Comparison of ENCODE assay signal across 13 mouse cellular contexts in the genomic region with DNA sequence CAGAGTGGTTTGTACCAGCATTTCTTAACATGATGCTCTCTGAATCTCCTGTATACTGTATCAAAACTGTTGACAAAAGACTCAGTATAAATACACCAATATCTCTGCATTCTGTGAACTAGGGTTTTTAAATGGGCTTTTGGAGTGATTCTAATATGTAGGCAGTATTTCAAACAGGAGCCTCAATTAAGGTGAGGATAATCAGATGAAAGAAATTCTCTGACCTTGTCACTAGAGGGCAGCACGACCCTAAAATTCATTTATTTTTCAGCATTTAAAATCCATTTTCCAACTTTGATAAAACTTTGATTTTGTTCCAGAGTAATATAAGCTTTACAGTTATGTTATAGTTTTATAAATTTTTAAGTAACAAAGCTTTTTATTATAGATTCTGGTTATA.
DNase-seq lines count a peak whose midpoint lies in the region; ATAC-seq and TF ChIP-seq lines count a peak whose summit lies in the region.
"Had no signal": no experiment of that assay in that cellular context is flagged by ENCODE, and none has a peak within 500 bp of the region (broad histone marks: within the 10 kb centered on the region; RNA-seq: fewer than 3 reads in every experiment).

No protein-coding gene starts in this region.

- H3K4me1 ChIP-seq in forebrain, embryonic 14.5 days (ENCODE audit: control insufficient read depth, insufficient read depth, low read length): no peaks in the 10 kb centered on the region
- H3K4me1 ChIP-seq in forebrain, embryonic 10.5 days: no peaks in the 10 kb centered on the region
- H3K4me1 ChIP-seq in liver, embryonic 14.5 days (replicated peaks; ENCODE audit: control insufficient read depth in 2 of 2, insufficient read depth in 2 of 2, low read length in 1 of 2): no peaks in the 10 kb centered on the region
- H3K4me1 ChIP-seq in liver, embryonic 11.5 days (replicated peaks; ENCODE audit: control insufficient read depth, insufficient read depth, low read length): no peaks in the 10 kb centered on the region
- H3K4me1 ChIP-seq in midbrain, embryonic 15.5 days: no peaks in the 10 kb centered on the region
- H3K4me1 ChIP-seq: heart, embryonic 13.5 days; stomach, embryonic 15.5 days had no signal

- no peak overlapping the region for H3K27ac ChIP-seq in forebrain, embryonic 14.5 days (ENCODE audit: low read depth, low read length)
- H3K27ac ChIP-seq in forebrain, embryonic 10.5 days: no peak overlapping the region
- no peak overlapping the region for H3K27ac ChIP-seq in liver, embryonic 14.5 days
- H3K27ac ChIP-seq in liver, embryonic 11.5 days (ENCODE audit: low read depth, low read length): no peak overlapping the region
- no peak overlapping the region for H3K27ac ChIP-seq in midbrain, embryonic 15.5 days
- H3K27ac ChIP-seq: heart, embryonic 13.5 days; stomach, embryonic 15.5 days had no signal

- peak; percentile 20; the same call in 1 of the 2 replicates for TF ChIP-seq CTCF in liver, embryonic 14.5 days (IDR thresholded peaks at IDR 0.05; ENCODE audit: low read depth)

- no peak overlapping the region for H3K4me3 ChIP-seq in forebrain, embryonic 14.5 days (ENCODE audit: low read depth, low read length)
- H3K4me3 ChIP-seq in forebrain, embryonic 10.5 days: no peak overlapping the region
- no peak overlapping the region for H3K4me3 ChIP-seq in liver, embryonic 14.5 days (ENCODE audit: insufficient read depth in 1 of 2, low read depth in 2 of 2, low read length in 2 of 2)
- no peak overlapping the region for H3K4me3 ChIP-seq in liver, embryonic 11.5 days (ENCODE audit: low read depth, low read length)
- H3K4me3 ChIP-seq in midbrain, embryonic 15.5 days: no peak overlapping the region
- H3K4me3 ChIP-seq: heart, embryonic 13.5 days; stomach, embryonic 15.5 days had no signal

- no peaks in the 10 kb centered on the region for H3K36me3 ChIP-seq in forebrain, embryonic 14.5 days (ENCODE audit: control insufficient read depth, insufficient read depth, low read length)
- no peaks in the 10 kb centered on the region for H3K36me3 ChIP-seq in forebrain, embryonic 10.5 days (replicated peaks)
- H3K36me3 ChIP-seq in liver, embryonic 14.5 days (replicated peaks; ENCODE audit: control insufficient read depth, insufficient read depth, low read depth): no peaks in the 10 kb centered on the region
- no peaks in the 10 kb centered on the region for H3K36me3 ChIP-seq in liver, embryonic 11.5 days (ENCODE audit: control insufficient read depth, insufficient read depth, low read length)
- H3K36me3 ChIP-seq in midbrain, embryonic 15.5 days (replicated peaks): no peaks in the 10 kb centered on the region
- H3K36me3 ChIP-seq: G1E; heart, embryonic 13.5 days; stomach, embryonic 15.5 days had no signal

- 0% methylated on average over 1 of the region's 1 CpGs for WGBS in forebrain, embryonic 14.5 days
- WGBS in forebrain, embryonic 10.5 days: 0% methylated on average over 1 of the region's 1 CpGs
- WGBS in liver, embryonic 14.5 days (ENCODE audit: insufficient replicate concordance): 0% methylated on average over 1 of the region's 1 CpGs
- 0% methylated on average over 1 of the region's 1 CpGs for WGBS in liver, embryonic 11.5 days
- 0% methylated on average over 1 of the region's 1 CpGs for WGBS in midbrain, embryonic 15.5 days

- no peaks in the 10 kb centered on the region for H3K27me3 ChIP-seq in forebrain, embryonic 14.5 days (replicated peaks; ENCODE audit: control insufficient read depth, insufficient read depth, low read length)
- H3K27me3 ChIP-seq in forebrain, embryonic 10.5 days (ENCODE audit: poor library complexity, severe bottlenecking): no peaks in the 10 kb centered on the region
- no peaks in the 10 kb centered on the region for H3K27me3 ChIP-seq in liver, embryonic 14.5 days (ENCODE audit: control insufficient read depth, insufficient read depth, low read length)
- H3K27me3 ChIP-seq in liver, embryonic 11.5 days (replicated peaks; ENCODE audit: control insufficient read depth, insufficient read depth, low read length): no peaks in the 10 kb centered on the region
- H3K27me3 ChIP-seq in midbrain, embryonic 15.5 days (replicated peaks): no peaks in the 10 kb centered on the region
- H3K27me3 ChIP-seq: heart, embryonic 13.5 days; stomach, embryonic 15.5 days had no signal

- TF ChIP-seq EP300 in liver, embryonic 14.5 days (IDR thresholded peaks at IDR 0.05; ENCODE audit: low read depth): no peak

- ATAC-seq in forebrain, embryonic 14.5 days: no peak
- no peak for ATAC-seq in liver, embryonic 14.5 days (ENCODE audit: insufficient read depth)
- ATAC-seq in liver, embryonic 11.5 days (replicated peaks; ENCODE audit: low FRiP score): no peak
- ATAC-seq in inflammation-experienced regulatory T-cells, adult 6 months: no peak
- ATAC-seq in midbrain, embryonic 15.5 days (replicated peaks): no peak

- H3K9ac ChIP-seq in forebrain, embryonic 14.5 days (ENCODE audit: low read length): no peak overlapping the region
- H3K9ac ChIP-seq in liver, embryonic 14.5 days (replicated peaks): no peak overlapping the region
- no peak overlapping the region for H3K9ac ChIP-seq in liver, embryonic 11.5 days (ENCODE audit: low read depth, low read length)
- no peak overlapping the region for H3K9ac ChIP-seq in midbrain, embryonic 15.5 days
- H3K9ac ChIP-seq: heart, embryonic 13.5 days; stomach, embryonic 15.5 days had no signal

- H3K4me2 ChIP-seq in forebrain, embryonic 14.5 days (ENCODE audit: low read length): no peak overlapping the region
- H3K4me2 ChIP-seq in liver, embryonic 14.5 days (ENCODE audit: low read depth): no peak overlapping the region
- H3K4me2 ChIP-seq in liver, embryonic 11.5 days: no peak overlapping the region
- no peak overlapping the region for H3K4me2 ChIP-seq in midbrain, embryonic 15.5 days
- H3K4me2 ChIP-seq: heart, embryonic 13.5 days; stomach, embryonic 15.5 days had no signal

- H3K9me3 ChIP-seq in forebrain, embryonic 14.5 days (replicated peaks; ENCODE audit: control insufficient read depth, low read length): no peaks in the 10 kb centered on the region
- no peaks in the 10 kb centered on the region for H3K9me3 ChIP-seq in forebrain, embryonic 10.5 days
- H3K9me3 ChIP-seq in liver, embryonic 14.5 days (ENCODE audit: control insufficient read depth, low read length): no peaks in the 10 kb centered on the region
- no peaks in the 10 kb centered on the region for H3K9me3 ChIP-seq in liver, embryonic 11.5 days (ENCODE audit: control insufficient read depth, low read length)
- H3K9me3 ChIP-seq in midbrain, embryonic 15.5 days: no peaks in the 10 kb centered on the region
- H3K9me3 ChIP-seq: G1E; heart, embryonic 13.5 days; stomach, embryonic 15.5 days had no signal

- peak; percentile 62 for DNase-seq in forebrain, embryonic 14.5 days (ENCODE audit: low spot score)
- DNase-seq in forebrain, embryonic 10.5 days (ENCODE audit: extremely low spot score, low spot score): no peak
- DNase-seq in liver, embryonic 14.5 days (ENCODE audit: low read depth in 3 of 3, low spot score in 3 of 3): no peak
- no peak for DNase-seq in liver, embryonic 11.5 days (ENCODE audit: low spot score)
- DNase-seq in c-Kit-positive CD71-positive TER-119-negative erythroid progenitor cells, embryonic 14.5 days (ENCODE audit: low read depth): peak; percentile 5
- peak; percentile 30 for DNase-seq in retina, postnatal 1 day
- DNase-seq: cerebellum, postnatal 36 days; layer of hippocampus, postnatal 36 days had no signal

Comparison
In these comparisons a context has a peak if more than half of its experiments do, and no peak if none do; other contexts are left out.
1. DNase-seq: peak in forebrain, embryonic 14.5 days (single experiment), c-Kit-positive CD71-positive TER-119-negative erythroid progenitor cells, embryonic 14.5 days (single experiment) and retina, postnatal 1 day (single experiment); none in forebrain, embryonic 10.5 days (single experiment), liver, embryonic 14.5 days (0 of 3) and liver, embryonic 11.5 days (single experiment).